Mouse (Mus musculus): ENCODE data around the gene Igfbp1.

Gene Igfbp1

DNA sequence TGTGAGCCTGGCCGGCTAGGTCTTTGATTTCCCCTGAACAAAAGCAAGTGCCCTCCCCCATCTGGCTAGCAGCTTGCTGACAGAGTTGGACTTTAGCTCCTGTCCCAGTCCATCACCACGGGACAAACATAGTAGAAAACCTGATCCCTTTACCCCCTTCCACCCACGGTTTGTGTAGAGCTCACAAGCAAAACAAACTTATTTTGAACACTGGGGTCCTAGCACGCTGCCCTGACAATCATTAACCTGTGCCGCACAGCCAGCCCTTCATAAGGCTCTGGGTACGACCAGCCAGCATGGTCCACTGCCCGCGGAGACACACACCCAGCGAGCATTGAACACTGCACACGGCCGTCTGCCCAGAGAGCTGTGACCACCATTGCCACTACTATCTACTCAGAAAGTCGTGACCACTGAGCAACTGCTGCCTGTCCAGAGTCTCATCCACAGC lies at the start of gene Igfbp1:
Gene Igfbp1, plus strand, starts transcription at position 292 of the 451 bp plus-strand sequence.
- peak; percentile 86 for DNase-seq

DNA sequence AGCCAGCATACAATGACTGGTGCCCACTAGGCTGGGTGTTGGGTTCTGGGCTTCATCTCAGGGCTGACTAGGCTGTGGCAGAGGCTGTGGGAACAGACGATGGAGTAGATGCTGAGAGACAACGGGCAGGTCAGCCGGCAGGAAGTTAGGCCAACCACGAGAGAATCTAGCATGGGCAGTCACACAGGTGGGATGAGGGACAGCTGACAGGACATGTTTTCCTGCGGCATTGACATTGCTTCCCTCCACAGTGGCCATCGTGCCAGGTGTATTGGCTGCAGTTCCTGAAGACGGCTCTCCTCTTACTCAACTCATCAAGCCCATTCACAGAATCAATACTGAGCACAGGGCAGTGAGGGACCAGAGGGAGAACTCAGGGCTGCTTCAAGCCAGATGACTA lies 49.6 kb upstream of the Igfbp1 start:
- DNase-seq = no peak

DNA sequence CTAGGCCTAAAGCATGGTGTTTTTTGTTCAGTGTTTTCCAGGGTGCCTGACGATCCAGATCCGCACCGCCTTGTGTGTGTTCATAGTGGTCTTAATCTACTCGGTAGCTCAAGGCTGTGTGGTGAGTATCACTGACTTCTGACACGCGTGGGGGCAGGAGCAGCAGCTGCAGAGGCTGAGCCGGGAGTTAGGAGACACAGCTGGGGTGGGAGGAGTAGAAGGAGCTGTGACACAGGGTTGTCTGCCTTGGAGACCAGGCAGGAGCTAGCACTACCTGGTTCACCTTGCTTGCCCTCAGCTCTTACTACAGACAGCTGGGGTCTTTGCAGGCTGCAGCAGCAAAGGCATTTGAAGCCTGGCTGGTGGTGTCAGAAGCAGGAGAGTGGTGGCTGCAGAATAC lies 48.1 kb upstream of the Igfbp1 start:
- no peak for DNase-seq

DNA sequence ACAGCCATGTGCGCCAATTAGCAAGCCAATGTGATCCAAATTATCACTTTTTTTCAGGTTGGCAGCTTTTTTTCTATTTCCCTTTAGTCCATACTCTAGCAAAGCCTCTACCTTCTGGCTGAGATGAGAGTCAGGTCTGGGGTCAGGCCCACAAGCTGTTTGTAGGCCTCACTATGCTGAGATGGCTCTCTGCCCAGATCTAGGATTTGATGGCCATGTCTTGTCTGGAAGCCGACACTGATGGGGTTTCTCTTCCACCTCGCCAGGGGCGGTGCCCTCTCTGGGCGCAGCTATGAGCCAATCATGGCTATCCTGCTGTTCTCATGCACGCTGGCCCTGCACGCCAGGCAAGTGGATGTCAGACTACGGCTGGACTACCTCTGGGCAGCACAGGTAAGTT lies 47.1 kb upstream of the Igfbp1 start:
- DNase-seq = no peak

DNA sequence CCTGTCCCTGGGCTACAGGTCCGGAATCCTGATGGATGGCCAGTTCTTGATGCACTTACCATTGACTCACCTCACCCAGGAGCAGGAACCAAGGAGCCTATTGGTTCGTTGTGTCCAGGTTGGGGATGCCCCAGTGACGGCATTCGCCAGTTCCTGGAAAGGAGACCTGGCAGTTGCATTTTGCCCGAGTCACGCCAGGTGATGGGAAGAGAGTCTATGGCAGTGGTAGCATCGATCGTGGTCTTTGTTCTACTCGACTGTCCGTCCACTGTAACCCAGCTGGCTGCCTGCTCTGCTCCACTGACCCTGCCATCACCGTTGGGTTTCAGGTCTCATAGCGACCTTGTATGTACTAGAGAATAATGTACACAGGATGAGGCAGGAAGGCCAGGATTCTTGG lies 45.2 kb upstream of the Igfbp1 start:
- DNase-seq = no peak

DNA sequence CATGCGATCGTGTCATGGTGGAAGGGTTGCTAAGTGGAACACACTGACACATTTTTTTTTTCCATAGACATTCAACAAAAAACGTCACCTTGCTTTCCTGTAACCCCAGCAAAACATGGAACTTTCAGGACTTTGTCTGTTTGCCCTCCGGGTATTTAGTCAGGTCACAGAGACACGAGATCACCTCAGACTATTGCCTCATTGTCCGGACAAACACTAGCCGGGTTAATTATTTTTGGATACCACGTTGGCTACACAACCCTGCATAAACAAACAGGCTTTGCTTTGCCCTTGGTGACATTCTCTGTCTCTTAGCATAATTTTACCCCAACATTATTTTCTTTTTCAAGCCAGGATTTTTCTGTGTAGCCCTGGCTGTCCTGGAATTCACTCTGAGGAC lies 44.5 kb upstream of the Igfbp1 start:
- peak; percentile 59 for DNase-seq

DNA sequence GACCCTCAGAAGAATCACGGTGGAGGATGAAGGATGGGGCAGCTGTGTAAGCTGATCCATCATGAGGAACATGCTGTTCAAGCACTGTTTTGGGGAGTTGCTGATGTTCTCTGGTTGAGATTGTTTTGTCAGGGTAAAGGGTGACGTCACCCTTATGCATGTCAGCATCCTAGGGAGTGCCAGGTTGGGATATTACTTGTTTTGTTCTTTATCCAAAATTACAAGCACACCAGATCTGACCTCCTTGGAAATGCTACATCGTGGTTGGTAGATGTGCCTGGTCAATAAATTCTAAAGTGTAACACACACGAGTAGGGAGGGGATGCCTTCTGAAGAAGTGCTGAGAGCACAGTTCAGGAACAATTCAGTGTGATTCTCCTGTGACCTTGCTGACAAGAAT lies 41.2 kb upstream of the Igfbp1 start:
- no peak for DNase-seq

DNA sequence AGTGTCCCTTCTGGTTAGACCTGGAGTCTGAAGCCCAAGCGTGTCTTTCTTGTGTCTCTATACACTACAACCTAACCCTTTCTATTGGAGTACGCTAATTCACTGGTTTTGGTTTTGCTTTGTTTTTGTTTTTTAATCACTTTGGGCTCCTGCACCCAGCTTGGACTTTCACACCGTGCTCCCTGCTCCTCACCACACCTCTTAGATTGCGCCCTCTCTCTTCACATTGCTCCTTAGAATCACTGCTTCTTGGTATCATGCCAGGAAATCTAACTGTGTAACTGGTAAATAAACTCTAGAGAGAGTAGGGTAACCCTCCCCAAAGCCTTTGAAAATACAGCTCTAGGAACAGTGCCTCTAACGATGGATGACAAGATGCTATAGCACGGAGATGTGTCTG lies 39.4 kb upstream of the Igfbp1 start:
- no peak for DNase-seq

DNA sequence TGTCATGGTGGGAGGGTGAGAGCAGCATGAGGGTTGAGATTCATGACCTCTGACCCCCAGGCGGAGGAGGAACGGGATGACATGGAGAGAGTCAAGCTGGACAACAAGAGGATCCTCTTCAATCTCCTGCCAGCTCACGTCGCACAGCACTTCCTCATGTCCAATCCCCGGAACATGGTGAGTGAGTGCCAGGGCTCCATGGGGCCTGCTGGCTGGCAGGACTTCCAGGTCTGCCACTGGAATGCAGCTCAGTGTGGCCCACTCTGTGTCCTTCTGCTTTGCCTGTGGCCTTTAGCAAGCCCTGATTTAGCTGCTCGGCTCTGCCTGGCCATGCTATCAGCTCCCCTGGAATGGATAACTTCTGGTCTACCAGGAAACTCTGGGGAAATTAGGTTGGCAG lies 37.4 kb upstream of the Igfbp1 start:
- no peak for DNase-seq

DNA sequence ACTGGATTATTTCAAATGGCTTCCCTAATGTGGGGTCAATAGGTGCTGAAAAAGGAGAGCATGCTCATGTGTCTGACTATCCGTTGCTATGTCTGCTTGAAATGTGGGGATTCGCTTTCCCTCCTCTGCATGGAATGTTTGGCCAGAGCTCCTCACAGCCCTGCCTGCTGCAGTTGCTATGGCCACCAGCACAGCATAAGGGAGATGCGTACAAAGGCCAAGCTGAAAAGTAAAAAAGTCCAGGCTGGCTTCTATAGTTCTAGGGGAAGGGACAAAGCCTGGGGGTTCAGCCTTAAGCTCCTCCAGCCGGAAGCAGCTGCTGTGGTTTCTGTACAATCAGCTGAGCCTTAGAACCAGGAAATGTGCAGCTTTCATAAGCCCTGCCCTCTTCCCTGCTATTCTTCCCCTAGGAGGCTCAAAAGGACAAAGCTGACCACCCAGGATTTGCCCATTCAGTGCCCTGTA lies 36.9 kb upstream of the Igfbp1 start:
- peak; percentile 32 for DNase-seq

DNA sequence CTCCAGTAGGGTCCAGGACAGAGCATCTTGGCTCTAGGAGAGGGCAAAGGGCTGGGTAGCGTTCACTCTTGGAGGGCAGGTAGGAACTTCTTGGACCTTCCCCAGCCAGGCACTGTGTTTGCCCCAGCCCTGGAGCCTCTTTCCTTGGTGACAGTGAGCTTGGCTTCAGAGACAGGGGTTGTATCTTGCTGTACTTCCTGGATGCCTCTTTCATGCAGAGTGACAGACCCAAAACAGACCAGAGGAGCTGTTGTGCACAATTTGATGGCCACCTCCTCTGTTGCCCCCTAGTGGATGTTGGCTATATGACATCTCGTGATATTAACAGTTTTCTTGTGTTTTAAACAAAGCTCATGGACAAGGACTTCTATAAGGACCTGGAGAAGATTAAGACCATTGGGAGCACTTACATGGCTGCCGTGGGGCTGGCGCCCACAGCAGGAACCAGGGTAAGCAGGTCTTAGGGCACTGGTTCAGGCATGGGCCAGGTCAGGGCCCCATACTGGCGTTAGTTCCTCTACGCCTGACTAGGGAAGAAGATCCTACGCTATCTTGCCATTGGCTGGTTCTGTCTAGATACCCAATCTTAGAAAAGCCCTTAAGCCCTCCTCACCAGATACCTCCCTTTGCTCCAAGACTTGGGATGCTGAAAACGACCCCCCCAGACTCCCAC lies 35.9 kb upstream of the Igfbp1 start:
- DNase-seq = peak; percentile 51

DNA sequence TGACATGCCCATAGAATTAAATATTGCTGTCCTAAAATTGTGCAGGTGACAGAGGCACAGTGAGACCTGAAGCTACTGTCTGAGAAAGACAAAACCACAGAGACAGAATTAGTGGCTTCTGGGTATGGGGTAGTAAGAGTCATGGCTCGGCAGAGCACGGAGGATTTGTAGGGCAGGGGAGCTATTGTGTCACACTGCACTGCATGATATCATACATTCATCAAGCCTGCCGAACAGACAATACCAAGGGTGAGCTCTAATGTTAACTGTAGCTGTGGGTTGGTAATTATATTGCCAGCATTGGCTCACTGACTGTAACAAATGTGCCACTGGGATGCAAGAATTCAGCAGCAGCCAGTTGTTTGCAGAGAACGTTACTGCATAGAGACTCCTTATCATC lies 33.2 kb upstream of the Igfbp1 start:
- DNase-seq = no peak

DNA sequence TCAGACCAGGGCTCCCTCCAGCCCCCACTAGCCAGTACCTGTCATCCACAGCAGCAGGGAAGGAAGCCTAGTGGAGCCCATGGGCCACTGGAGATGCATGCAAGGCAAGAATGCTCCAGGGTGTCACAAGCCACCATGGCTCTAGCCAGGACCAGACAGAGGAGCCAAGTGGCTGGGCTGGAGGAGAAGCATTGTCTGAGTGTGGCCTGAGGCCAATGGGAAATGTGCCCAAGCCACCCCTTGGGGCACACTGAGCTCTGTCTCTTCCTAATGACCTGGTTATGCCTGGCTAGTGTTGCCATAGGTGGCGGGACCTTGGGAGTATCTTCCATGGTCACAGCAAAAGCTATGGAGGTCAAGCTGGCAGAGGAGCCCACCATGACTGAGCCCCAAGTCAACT lies 27.9 kb upstream of the Igfbp1 start:
- no peak for DNase-seq

DNA sequence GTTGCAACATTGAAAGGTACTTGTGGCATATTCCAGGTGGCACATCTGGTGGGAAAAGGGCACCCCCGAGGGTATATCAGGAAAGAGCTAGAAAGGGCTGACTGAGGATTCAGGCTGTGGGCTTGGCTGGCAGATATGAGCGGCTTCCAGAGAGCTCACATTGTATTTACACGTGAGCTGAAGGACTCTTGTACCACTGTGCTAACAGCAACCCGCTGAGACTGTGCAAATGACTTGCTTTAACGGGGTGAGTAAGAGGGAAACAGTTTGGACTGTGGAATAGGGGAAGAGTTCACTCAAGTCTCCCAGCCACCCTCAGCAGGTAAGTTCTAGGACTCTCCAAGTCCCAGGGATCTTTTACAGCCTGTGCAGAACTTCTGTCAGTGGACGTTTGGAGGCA lies 23.9 kb upstream of the Igfbp1 start:
- DNase-seq = peak; percentile 35

DNA sequence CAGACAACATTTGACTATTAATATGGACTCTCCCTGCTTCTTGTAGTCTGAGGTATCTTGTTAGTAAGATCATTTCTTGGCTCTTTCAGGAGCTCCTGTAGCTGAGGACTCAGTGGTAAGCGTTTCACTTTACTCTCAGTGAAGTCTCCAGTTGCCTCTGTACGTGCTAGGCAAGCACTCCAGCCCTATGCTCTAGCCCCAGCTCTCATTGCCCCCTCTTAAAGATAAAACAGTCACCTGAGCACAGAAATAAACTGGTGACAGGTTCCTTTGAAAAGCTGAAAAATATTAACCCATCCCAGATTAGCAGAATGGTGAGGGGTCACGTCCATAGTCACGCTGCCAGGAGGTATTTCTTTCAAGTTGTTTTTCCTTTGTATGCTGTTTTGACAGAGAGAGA lies 18.9 kb upstream of the Igfbp1 start:
- DNase-seq = no peak

DNA sequence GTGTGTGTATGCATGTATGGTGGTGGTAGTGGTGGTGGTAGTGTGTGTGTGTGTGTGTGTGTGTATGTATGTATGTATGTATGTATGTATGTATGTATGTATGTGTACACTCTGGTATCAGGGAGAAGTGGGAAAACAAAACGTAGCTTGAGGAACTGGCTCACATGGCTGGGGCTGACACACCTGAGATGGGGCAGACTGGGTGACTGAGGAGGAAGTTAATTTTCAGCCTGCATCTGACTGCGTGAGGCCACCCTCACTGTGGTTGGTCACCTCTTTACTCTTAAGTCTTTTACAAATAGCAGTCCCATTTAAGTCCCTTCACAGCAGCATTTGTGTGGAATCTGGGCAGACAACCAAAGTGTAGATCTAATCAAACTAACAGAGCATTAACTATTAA lies 18.3 kb upstream of the Igfbp1 start:
- no peak for DNase-seq

DNA sequence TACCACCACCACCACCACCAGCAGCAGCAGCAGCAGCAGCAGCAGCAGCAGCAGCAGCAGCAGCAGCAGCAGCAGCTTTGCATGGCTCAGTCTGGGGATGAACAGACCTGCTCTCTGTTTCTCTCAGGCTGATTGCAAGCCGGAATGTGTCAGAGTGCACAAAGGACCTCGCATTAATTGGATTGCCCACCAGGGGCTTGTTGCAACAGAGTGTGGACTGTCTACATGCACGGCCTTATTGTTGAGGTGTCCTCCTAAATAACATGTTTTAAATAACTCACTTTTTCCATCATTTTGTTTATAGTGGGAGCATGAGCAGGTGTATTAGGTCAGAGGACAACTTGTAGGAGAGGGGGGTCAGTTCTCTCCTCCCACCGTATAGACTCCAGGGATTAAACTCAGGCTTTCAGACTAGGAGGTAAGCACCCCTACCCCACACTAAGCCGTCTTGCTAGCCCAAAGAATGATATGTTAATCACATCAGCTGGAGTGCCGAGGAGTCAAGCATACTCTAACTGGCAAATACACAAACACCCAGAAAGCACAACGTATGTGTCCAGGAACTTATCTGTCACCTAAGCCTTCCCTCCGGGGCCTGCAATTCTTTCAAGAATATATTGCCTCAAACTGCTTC lies 15.1 kb upstream of the Igfbp1 start:
- DNase-seq = no peak

DNA sequence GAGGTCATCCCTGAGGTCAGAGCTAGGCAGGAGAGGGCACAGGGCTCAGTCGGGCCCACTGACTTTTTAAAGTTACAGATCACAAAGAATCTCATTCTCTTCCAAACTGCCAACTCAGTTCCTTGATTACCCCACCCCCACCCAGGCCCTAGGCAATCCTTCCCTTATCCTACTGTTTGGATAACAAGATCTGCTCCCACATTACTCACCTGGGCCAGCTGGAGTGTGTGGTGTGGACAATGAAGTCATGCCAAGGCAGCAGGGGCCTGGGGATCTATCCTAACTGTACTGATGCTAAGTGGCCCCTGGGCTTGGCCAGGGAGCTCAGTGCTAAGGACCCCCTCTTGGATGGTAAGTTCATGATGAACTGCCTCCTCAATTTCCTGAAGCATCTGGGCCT lies 13.2 kb upstream of the Igfbp1 start:
- DNase-seq = no peak

DNA sequence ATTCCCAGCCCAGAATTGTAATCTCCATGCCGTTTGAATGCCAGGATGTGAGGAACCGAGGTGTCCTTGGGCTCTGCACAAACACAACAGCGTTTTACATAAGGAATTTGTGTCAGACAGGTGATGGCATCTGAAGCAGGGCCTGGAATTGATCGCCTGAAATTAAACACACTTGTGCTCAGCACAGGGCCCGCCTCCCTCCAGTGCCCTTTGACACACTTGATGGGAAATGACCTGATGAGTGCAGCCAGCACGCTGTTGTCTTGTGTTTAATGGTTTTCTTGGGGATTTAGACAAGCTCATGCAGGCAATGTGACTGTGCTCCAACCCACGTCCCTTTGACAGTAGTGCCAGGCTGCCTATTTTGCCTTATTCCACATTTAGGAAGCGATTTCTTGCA lies 10.1 kb upstream of the Igfbp1 start:
- no peak for DNase-seq

DNA sequence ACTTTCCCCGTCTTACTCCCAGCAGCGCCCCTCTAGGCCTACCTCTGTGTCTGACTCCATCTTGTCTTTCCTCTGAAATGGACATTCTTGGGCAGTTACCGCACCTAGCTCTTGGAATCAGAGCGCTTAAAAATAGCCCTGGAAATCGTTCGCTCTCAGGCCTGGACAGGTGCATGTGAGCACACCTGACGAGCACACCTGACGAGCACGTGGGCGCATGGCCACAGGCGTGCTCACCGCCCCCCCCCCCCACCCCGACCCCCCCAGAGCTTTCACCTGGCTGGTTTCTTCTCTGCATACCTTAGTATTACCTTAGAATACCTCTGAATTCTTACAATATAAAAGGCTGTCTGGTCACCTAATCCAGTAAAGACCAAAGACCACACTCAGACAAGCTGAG lies 9.1 kb upstream of the Igfbp1 start, which contains the start of gene Gm11985:
Gene Gm11985, minus strand, starts transcription at position 101 of the 400 bp plus-strand sequence.
- no peak for DNase-seq

DNA sequence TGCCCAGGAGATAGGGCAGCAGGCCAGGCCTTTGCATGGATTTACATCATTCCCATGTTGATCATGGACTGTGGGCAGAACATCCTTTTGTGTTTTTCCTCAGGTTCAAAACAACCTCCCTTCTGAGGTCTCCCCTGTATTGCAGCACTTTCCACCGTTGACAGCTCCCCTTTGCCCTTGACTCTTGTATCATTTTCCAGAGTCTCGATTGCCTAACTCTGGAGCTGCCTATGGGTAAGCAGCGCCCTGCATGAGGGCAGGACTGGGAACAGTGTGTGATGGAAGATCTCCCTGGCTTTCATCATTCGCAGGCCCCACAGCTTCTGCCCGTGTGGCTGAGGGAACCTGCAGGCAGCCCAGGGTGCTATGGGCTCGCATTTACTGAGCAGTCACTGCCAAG lies 4.9 kb upstream of the Igfbp1 start:
- DNase-seq = no peak

DNA sequence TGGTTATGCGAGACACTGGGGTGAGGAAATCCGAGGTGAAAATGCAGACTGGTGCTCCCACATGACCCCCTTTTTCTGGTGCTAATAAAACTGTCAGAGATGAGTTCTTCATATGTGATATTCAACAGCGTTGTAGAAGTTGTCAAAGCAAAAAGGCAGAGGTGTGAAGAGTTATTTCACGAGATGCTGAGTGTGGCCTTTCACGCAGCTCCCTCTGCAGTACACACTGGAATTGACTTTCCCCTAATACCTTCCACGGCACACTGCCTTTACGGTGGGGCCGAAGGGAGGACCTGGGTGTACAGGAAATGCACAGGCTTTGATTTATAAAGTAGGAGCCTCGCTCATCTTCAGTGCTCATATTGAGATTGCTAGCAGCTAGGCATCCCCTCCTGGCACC lies 4.4 kb upstream of the Igfbp1 start:
- DNase-seq = no peak

DNA sequence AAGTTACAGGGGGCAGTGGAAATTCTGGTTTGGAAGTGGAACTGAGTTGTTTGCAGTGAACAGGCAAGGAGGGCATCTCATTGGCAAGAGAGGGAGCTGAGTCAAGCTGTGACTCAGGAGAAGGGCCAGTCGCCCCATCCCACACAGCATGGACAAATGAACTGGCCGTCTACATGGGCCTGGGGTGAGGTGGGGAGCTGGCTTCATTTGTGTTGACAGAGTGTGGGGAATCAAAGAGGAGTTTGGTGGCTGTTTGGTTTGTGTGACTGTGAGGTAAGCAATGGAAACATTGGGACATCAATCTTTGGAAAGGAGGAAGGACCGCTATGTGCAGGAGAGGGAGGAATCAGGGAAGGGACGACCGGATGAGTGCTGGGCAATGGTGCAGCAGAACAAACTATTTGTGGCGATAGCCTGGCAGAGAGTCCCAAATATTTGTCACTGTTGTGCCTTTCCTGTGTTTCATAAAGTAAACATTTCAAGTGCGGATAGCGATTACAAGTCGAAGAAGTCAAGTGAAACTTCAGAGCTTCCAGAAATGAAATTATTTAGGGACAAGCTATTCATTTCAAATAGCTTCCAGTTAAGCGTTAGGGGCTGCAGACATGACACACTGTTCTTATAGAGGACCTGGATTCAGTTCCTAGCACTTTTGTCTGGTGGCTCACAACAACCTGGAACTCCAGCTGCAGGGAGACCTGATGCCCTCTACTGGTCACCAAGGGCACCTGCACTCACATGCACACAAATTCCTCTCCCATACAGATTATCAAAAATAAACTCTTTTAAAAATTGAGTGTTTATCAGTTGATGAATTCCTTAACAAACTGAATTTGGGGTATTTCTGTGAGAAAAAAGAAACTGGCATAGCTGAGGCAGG lies 2.9 kb upstream of the Igfbp1 start:
- DNase-seq = no peak

DNA sequence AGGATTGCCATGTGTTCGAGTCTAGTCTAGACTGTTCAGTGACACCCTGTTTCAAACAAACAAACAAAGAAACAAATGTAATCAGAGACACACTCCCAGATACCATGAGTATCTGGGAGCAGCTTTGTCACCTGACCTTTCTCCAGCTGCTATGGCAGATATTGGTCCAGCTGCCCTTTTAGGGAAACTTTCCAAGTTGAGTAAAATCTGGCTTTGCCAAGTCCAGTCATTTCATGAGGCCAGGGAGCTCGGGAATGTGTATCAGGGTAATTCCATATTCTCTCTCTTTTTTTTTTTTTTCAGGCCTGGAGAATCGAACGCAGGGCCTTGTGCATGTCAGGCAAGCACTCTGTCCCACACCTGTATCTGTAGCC lies 2.3 kb upstream of the Igfbp1 start:
- no peak for DNase-seq

Data from kidney, postnatal 14 days (tissue).